20 mouse cellular contexts compared by ENCODE assay signal in genomic region chr13:54880204-54880603, GRCm38 (mm10).
A peak's percentile ranks its signal among the peaks of the same experiment; 100 is the strongest.
DNase-seq lines count a peak whose midpoint lies in the region; ATAC-seq and TF ChIP-seq lines count a peak whose summit lies in the region.
"Had no signal": no experiment of that assay in that cellular context is flagged by ENCODE, and none has a peak within 500 bp of the region (broad histone marks: within the 10 kb centered on the region; RNA-seq: fewer than 3 reads in every experiment).

No protein-coding gene starts in this region.

- H3K9me3 ChIP-seq in forebrain, embryonic 14.5 days (replicated peaks; ENCODE audit: control insufficient read depth, low read length), result no peaks in the 10 kb centered on the region
- no peaks in the 10 kb centered on the region for H3K9me3 ChIP-seq in forebrain, embryonic 12.5 days
- H3K9me3 ChIP-seq in forebrain, postnatal 0 days (ENCODE audit: low read length), result no peaks in the 10 kb centered on the region
- H3K9me3 ChIP-seq: heart, embryonic 13.5 days; intestine, embryonic 15.5 days; kidney, embryonic 15.5 days; limb, embryonic 15.5 days; liver, embryonic 15.5 days; midbrain, embryonic 13.5 days had no signal

- ATAC-seq in forebrain, embryonic 14.5 days, result peak; percentile 75
- ATAC-seq in forebrain, embryonic 12.5 days (ENCODE audit: low FRiP score), result no peak
- ATAC-seq in forebrain, postnatal 0 days, result peak; percentile 68
- ATAC-seq: intestine, embryonic 15.5 days; midbrain, embryonic 13.5 days had no signal

- TF ChIP-seq CTCF in forebrain, postnatal 0 days (IDR thresholded peaks at IDR 0.05; ENCODE audit: low read depth), result no peak

- H3K36me3 ChIP-seq in forebrain, embryonic 14.5 days (ENCODE audit: control insufficient read depth, insufficient read depth, low read length), result no peaks in the 10 kb centered on the region
- H3K36me3 ChIP-seq in forebrain, embryonic 12.5 days (replicated peaks), result no peaks in the 10 kb centered on the region
- no peaks in the 10 kb centered on the region for H3K36me3 ChIP-seq in forebrain, postnatal 0 days (ENCODE audit: insufficient read depth)
- H3K36me3 ChIP-seq: heart, embryonic 13.5 days; intestine, embryonic 15.5 days; kidney, embryonic 15.5 days; limb, embryonic 15.5 days; liver, embryonic 15.5 days; midbrain, embryonic 13.5 days had no signal

- intact Hi-C loops in left cerebral cortex, postnatal 4 days (cut with DNase I), result no loop called here

- DNase-seq in forebrain, embryonic 14.5 days (ENCODE audit: low spot score), result peak; percentile 89
- DNase-seq in left cerebral cortex, postnatal 4 days, result peak; percentile 83
- DNase-seq in left cerebral cortex, adult 8-10 months (ENCODE audit: low spot score in 2 of 2), result no peak
- DNase-seq in brain, adult 2 months (ENCODE audit: low read depth, low spot score), result peak; percentile 51
- peak; percentile 48 for DNase-seq in forebrain, postnatal 0 days
- DNase-seq in ovary, postnatal 14 days (ENCODE audit: low spot score), result no peak
- DNase-seq: adrenal gland, adult 2 months; gastrocnemius, postnatal 10 days; heart, adult 11 months; heart, postnatal 36 days; kidney, postnatal 4 days; right cerebral cortex, adult 18-20 months; thymus, postnatal 14 days had no signal

- H3K4me1 ChIP-seq in forebrain, embryonic 14.5 days (ENCODE audit: control insufficient read depth, insufficient read depth, low read length), result peaks cover 19% of the 10 kb centered on the region
- peaks cover 20% of the 10 kb centered on the region for H3K4me1 ChIP-seq in forebrain, embryonic 12.5 days
- peaks cover 11% of the 10 kb centered on the region for H3K4me1 ChIP-seq in forebrain, postnatal 0 days (ENCODE audit: insufficient read depth)
- H3K4me1 ChIP-seq: intestine, embryonic 15.5 days; liver, embryonic 15.5 days had no signal

- no peak overlapping the region for H3K4me2 ChIP-seq in forebrain, embryonic 14.5 days (ENCODE audit: low read length)
- no peak overlapping the region for H3K4me2 ChIP-seq in forebrain, embryonic 12.5 days
- no peak overlapping the region for H3K4me2 ChIP-seq in forebrain, postnatal 0 days (ENCODE audit: low read depth)
- H3K4me2 ChIP-seq: heart, embryonic 13.5 days; intestine, embryonic 15.5 days; kidney, embryonic 15.5 days; limb, embryonic 15.5 days; liver, embryonic 15.5 days; midbrain, embryonic 13.5 days had no signal

- H3K27ac ChIP-seq in forebrain, embryonic 14.5 days (ENCODE audit: low read depth, low read length), result peak overlapping the region; percentile 9; the same call in 1 of the 2 replicates
- H3K27ac ChIP-seq in forebrain, embryonic 12.5 days, result no peak overlapping the region
- H3K27ac ChIP-seq in forebrain, postnatal 0 days (ENCODE audit: low read depth, low read length), result no peak overlapping the region
- H3K27ac ChIP-seq: heart, embryonic 13.5 days; intestine, embryonic 15.5 days; kidney, embryonic 15.5 days; limb, embryonic 15.5 days; liver, embryonic 15.5 days; midbrain, embryonic 13.5 days had no signal

- no peak overlapping the region for H3K9ac ChIP-seq in forebrain, embryonic 14.5 days (ENCODE audit: low read length)
- no peak overlapping the region for H3K9ac ChIP-seq in forebrain, embryonic 12.5 days
- no peak overlapping the region for H3K9ac ChIP-seq in forebrain, postnatal 0 days
- H3K9ac ChIP-seq: heart, embryonic 13.5 days; intestine, embryonic 15.5 days; kidney, embryonic 15.5 days; limb, embryonic 15.5 days; liver, embryonic 15.5 days; midbrain, embryonic 13.5 days had no signal

- H3K27me3 ChIP-seq in forebrain, embryonic 14.5 days (replicated peaks; ENCODE audit: control insufficient read depth, insufficient read depth, low read length), result no peaks in the 10 kb centered on the region
- H3K27me3 ChIP-seq in forebrain, embryonic 12.5 days, result peaks cover 17% of the 10 kb centered on the region
- no peaks in the 10 kb centered on the region for H3K27me3 ChIP-seq in forebrain, postnatal 0 days (ENCODE audit: insufficient read depth, low read length)

- no peak overlapping the region for H3K4me3 ChIP-seq in forebrain, embryonic 14.5 days (ENCODE audit: low read depth, low read length)
- H3K4me3 ChIP-seq in forebrain, embryonic 12.5 days (replicated peaks), result no peak overlapping the region
- no peak overlapping the region for H3K4me3 ChIP-seq in forebrain, postnatal 0 days (ENCODE audit: low read depth, low read length)
- H3K4me3 ChIP-seq: heart, embryonic 13.5 days; intestine, embryonic 15.5 days; kidney, embryonic 15.5 days; limb, embryonic 15.5 days; liver, embryonic 15.5 days; midbrain, embryonic 13.5 days had no signal

- WGBS in forebrain, embryonic 14.5 days, result 20% methylated on average over 2 of the region's 2 CpGs
- WGBS in forebrain, embryonic 12.5 days, result 58% methylated on average over 2 of the region's 2 CpGs
- 15% methylated on average over 2 of the region's 2 CpGs for whole genome bisulfite sequencing in forebrain, postnatal 0 days

Comparison
In these comparisons a context has a peak if more than half of its experiments do, and no peak if none do; other contexts are left out.
1. DNase-seq: peak in forebrain, embryonic 14.5 days (single experiment), left cerebral cortex, postnatal 4 days (single experiment), brain, adult 2 months (single experiment) and forebrain, postnatal 0 days (single experiment); none in left cerebral cortex, adult 8-10 months (0 of 2) and ovary, postnatal 14 days (single experiment).